Mouse (Mus musculus): ENCODE measurements around the gene Fam71a. TPM values are rescaled to one million over a fixed set of nuclear protein-coding genes. Genes with fewer than 3 reads are reported as not detected.
A peak's percentile ranks its signal among the peaks of the same experiment; 100 is the strongest.

Gene Fam71a
- polyA plus RNA-seq, 2 experiments: not detected

DNA sequence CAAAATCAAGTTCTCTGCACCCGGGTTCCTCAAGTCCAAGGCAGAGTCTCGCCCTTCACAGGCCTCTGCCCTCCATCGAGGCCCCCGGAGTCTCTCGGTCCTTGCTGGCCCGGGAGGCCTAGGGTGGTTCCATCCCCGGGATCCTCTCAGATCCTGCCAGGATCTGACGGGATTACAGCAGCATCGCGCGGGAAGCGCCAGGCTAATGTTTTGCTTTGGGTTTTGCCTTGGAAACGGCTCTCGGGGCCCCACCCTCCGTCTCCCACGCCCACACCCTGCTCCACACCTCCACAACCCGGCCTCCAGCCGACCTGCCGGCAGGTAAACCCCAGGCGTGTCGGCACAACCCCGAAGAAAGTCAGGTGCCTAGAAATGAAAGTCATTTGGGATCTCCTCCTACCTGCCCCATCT, 20.2 kb upstream of the Fam71a start:
- ATAC-seq (ENCODE audit: low FRiP score, low read depth): no peak
- DNase-seq (ENCODE audit: low spot score): peak; percentile 28
- no peak for TF ChIP-seq POLR2A (IDR thresholded peaks at IDR 0.05; ENCODE audit: borderline replicate concordance, extremely low read depth, insufficient read depth, insufficient read length)
- peaks cover 23% of the 10 kb centered on the region for H3K4me1 ChIP-seq (ENCODE audit: control insufficient read depth, insufficient read depth, low read length)
- H3K27ac ChIP-seq (replicated peaks; ENCODE audit: low read depth, low read length): no peak overlapping the region
- H3K4me3 ChIP-seq (replicated peaks; ENCODE audit: low read length): peak overlapping the region; percentile 59
- no peaks in the 10 kb centered on the region for H3K9me3 ChIP-seq (ENCODE audit: control insufficient read depth, low read length)
- no peak overlapping the region for H3K9ac ChIP-seq (ENCODE audit: low read depth, low read length, severe bottlenecking)
- H3K36me3 ChIP-seq (ENCODE audit: control insufficient read depth, insufficient read depth, low read length): no peaks in the 10 kb centered on the region
- peaks cover 46% of the 10 kb centered on the region for H3K27me3 ChIP-seq (ENCODE audit: control insufficient read depth, insufficient read depth, low read length)
- H3K4me2 ChIP-seq (replicated peaks; ENCODE audit: low read depth, low read length, severe bottlenecking): peak overlapping the region; percentile 100
- 4% methylated on average over 22 of the region's 22 CpGs for whole genome bisulfite sequencing

DNA sequence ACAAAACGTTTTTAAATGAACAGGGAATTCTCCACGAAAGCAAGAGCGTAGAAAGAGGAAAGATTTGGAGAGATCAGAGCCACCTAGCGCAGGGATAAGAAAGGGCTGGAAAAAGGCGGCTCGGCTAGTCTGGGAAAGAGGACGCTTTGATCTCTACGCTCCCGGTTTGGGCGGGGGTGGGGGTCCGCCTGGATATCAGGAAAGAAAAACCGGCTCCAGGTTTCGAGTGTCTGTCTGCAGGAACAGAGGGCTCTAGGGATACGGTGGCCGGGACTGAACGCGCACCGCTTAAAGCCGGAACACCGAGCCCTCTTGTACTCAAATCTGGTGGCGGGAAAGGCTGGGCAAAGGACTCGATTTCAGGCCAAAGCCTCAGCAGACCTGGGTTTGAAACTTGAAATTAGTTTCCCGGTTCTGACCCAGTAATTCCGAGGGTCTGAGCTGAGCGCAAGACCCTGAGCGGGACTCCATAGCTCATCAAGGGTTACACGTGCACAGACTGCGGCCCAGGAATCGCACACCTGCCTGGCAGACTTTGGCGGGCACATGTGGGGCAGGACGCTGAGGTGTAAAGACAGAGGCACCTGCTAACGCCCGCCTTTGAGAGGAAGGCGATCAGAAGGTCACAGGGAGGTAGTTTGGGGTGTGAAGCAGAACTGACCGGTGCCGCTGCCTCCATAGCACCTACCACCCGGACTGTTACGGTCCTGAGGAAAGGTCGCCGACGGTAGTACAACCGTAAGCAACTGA, 19.6 kb upstream of the Fam71a start:
- no peaks in the 10 kb centered on the region for H3K9me3 ChIP-seq (ENCODE audit: control insufficient read depth, low read length)
- H3K27ac ChIP-seq (replicated peaks; ENCODE audit: low read depth, low read length): no peak overlapping the region
- H3K4me2 ChIP-seq (replicated peaks; ENCODE audit: low read depth, low read length, severe bottlenecking): peak overlapping the region; percentile 100
- peaks cover 29% of the 10 kb centered on the region for H3K4me1 ChIP-seq (ENCODE audit: control insufficient read depth, insufficient read depth, low read length)
- DNase-seq (ENCODE audit: low spot score) (peak; percentile 61), ATAC-seq (ENCODE audit: low FRiP score, low read depth) (no peak)
- no peaks in the 10 kb centered on the region for H3K36me3 ChIP-seq (ENCODE audit: control insufficient read depth, insufficient read depth, low read length)
- WGBS: under 1% methylated on average over 42 of the region's 42 CpGs
- H3K27me3 ChIP-seq (ENCODE audit: control insufficient read depth, insufficient read depth, low read length): peaks cover 46% of the 10 kb centered on the region
- TF ChIP-seq POLR2A (IDR thresholded peaks at IDR 0.05; ENCODE audit: borderline replicate concordance, extremely low read depth, insufficient read depth, insufficient read length): no peak
- peak overlapping the region; percentile 59 for H3K4me3 ChIP-seq (replicated peaks; ENCODE audit: low read length)
- no peak overlapping the region; the same call in 1 of the 2 replicates for H3K9ac ChIP-seq (ENCODE audit: low read depth, low read length, severe bottlenecking)

DNA sequence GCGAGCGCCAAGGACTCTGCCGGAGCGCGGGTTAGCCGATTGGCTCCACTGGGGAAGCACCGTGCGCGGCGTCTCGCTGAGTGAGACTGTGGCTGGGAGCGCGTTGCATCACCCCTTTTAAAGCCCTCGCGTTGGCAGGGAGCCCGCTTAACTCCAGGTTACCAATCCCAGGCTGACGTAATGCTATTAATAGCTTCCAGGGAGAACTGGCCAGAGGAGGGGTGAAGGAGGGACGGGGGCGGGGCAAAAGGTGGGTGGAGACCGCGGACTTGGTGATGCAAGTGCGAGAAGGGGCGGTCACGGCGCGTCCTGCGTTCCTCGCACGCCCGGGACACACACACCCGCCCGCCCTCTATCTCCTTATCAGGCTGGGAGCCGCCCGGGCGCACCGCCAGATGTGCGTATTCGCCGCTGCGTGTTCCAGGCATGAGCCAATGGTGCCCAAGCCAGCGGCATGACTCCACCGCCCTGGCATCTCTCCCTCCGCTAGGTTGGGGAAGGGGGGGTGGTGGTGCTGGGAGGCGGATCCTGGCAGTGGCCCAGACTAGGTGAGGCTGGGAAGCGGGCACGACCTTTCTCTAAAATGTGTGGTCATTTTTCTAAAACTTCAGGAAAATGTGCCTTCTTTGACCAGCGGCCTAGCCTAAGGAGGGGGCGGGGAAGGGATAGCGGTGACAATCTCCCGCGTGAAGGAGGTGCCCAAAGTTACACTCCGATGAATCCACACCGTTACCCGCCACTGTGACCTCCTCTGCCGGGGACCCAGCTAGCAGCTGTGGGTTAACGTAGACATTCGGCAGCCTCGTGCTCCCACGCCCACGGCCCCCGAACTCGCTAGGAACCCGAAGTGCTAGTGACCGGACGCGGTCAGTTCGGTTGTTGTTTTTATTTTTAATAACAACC, 18.8 kb upstream of the Fam71a start:
- WGBS: under 1% methylated on average over 52 of the region's 67 CpGs
- peak; percentile 92; the same call in 1 of the 2 replicates for TF ChIP-seq POLR2A (IDR thresholded peaks at IDR 0.05; ENCODE audit: borderline replicate concordance, extremely low read depth, insufficient read depth, insufficient read length)
- H3K9me3 ChIP-seq (ENCODE audit: control insufficient read depth, low read length): no peaks in the 10 kb centered on the region
- DNase-seq (ENCODE audit: low spot score) (peak; percentile 97), ATAC-seq (ENCODE audit: low FRiP score, low read depth) (peak; percentile 87)
- peak overlapping the region; percentile 58 for H3K9ac ChIP-seq (ENCODE audit: low read depth, low read length, severe bottlenecking)
- H3K4me3 ChIP-seq (replicated peaks; ENCODE audit: low read length): peak overlapping the region; percentile 59
- peaks cover 46% of the 10 kb centered on the region for H3K27me3 ChIP-seq (ENCODE audit: control insufficient read depth, insufficient read depth, low read length)
- peak overlapping the region; percentile 100 for H3K4me2 ChIP-seq (replicated peaks; ENCODE audit: low read depth, low read length, severe bottlenecking)
- peaks cover 37% of the 10 kb centered on the region for H3K4me1 ChIP-seq (ENCODE audit: control insufficient read depth, insufficient read depth, low read length)
- H3K36me3 ChIP-seq (ENCODE audit: control insufficient read depth, insufficient read depth, low read length): no peaks in the 10 kb centered on the region
- no peak overlapping the region for H3K27ac ChIP-seq (replicated peaks; ENCODE audit: low read depth, low read length)

DNA sequence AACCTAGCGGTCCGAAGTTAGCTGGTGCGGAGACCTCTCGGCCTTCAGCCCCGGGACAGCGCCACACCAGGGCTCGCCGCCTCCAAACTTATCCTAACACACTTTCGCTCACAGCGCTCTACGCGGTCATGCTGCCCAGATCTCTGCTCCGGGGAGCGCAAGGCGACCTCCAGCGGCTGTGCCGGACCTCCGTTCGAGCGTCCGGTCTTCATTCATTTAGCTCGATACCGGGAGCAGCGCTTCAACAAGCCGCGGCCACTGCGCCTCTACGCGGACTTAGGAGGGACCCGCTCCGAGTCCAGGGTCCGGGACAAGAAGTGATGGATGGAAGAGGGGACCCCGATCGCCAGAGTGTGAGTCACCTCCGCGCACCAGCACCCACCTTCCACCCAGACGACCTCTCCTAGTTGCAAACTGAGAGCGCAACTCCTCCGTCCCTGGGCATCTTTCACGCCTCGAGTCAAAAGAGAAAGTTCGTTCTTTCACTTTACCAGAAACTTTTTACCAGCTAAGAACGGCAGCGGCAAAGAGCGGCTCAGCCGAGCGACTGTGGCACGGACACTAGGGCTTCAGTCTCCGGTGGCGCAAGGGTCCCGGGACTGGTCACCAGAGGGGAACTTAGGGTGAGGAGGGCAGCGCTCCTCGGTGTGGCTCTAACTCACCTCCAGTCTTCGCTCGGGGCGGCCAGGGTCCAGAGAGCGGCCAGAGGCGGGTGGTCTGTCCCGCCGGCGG, 18.0 kb upstream of the Fam71a start:
- peaks cover 41% of the 10 kb centered on the region for H3K27me3 ChIP-seq (ENCODE audit: control insufficient read depth, insufficient read depth, low read length)

More for the DNA sequence above, 18.0 kb upstream of the Fam71a start:
- peak overlapping the region; percentile 100 for H3K4me2 ChIP-seq (replicated peaks; ENCODE audit: low read depth, low read length, severe bottlenecking)
- peak overlapping the region; percentile 59 for H3K4me3 ChIP-seq (replicated peaks; ENCODE audit: low read length)
- H3K9me3 ChIP-seq (ENCODE audit: control insufficient read depth, low read length): no peaks in the 10 kb centered on the region
- no peak for TF ChIP-seq POLR2A (IDR thresholded peaks at IDR 0.05; ENCODE audit: borderline replicate concordance, extremely low read depth, insufficient read depth, insufficient read length)
- H3K9ac ChIP-seq (ENCODE audit: low read depth, low read length, severe bottlenecking): peak overlapping the region; percentile 58
- H3K4me1 ChIP-seq (ENCODE audit: control insufficient read depth, insufficient read depth, low read length): peaks cover 43% of the 10 kb centered on the region
- DNase-seq (ENCODE audit: low spot score) (peak; percentile 47), ATAC-seq (ENCODE audit: low FRiP score, low read depth) (peak; percentile 7; the same call in 1 of the 2 replicates)
- no peaks in the 10 kb centered on the region for H3K36me3 ChIP-seq (ENCODE audit: control insufficient read depth, insufficient read depth, low read length)
- under 1% methylated on average over 57 of the region's 61 CpGs for WGBS
- no peak overlapping the region for H3K27ac ChIP-seq (replicated peaks; ENCODE audit: low read depth, low read length)
